Mouse (Mus musculus): Measurements from ENCODE around the gene Timm13. TPM values are rescaled to one million over a fixed set of nuclear protein-coding genes. Genes with fewer than 3 reads are reported as not detected.

Gene Timm13
- polyA plus RNA-seq, 1 experiment from 2014 or later = 331 TPM

- no peak for ATAC-seq (ENCODE audit: low FRiP score, low TSS enrichment)
- Histone ChIP-seq H3K27ac (replicated peaks; ENCODE audit: low read depth, low read length) (no peak overlapping the region), H3K9ac (replicated peaks; ENCODE audit: low read length) (no peak overlapping the region), H3K9me3 (ENCODE audit: control insufficient read depth, low read length) (no peaks in the 10 kb centered on the region), H3K36me3 (ENCODE audit: control insufficient read depth, insufficient read depth, low read length) (no peaks in the 10 kb centered on the region), H3K4me1 (ENCODE audit: control insufficient read depth, insufficient read depth, low read length) (peaks cover 56% of the 10 kb centered on the region), H3K27me3 (ENCODE audit: control insufficient read depth, insufficient read depth, low read length) (peaks cover 60% of the 10 kb centered on the region), H3K4me3 (replicated peaks; ENCODE audit: low read depth, low read length) (0 out of 2 replicates have a peak overlapping the region, but pooled peaks have one; percentile 2), H3K4me2 (ENCODE audit: low read length) (peak overlapping the region; percentile 46)
- WGBS = 5% methylated on average over 17 of the region's 17 CpGs
- peak; percentile 57 for DNase-seq
These were observed 34.9 kb upstream of the Timm13 start for GRCm38 (mm10) chr10:80935698-80936097.

GRCm38 (mm10) chr10:80935241-80935640, 34.5 kb upstream of the Timm13 start:
- ATAC-seq (ENCODE audit: low FRiP score, low TSS enrichment) (no peak), DNase-seq (peak; percentile 43)
- H3K27ac ChIP-seq (replicated peaks; ENCODE audit: low read depth, low read length) = no peak overlapping the region
- H3K36me3 ChIP-seq (ENCODE audit: control insufficient read depth, insufficient read depth, low read length) = no peaks in the 10 kb centered on the region
- H3K9me3 ChIP-seq (ENCODE audit: control insufficient read depth, low read length) = no peaks in the 10 kb centered on the region
- no peak overlapping the region for H3K4me2 ChIP-seq (ENCODE audit: low read length)
- no peak overlapping the region for H3K4me3 ChIP-seq (replicated peaks; ENCODE audit: low read depth, low read length)
- 2% methylated on average over 3 of the region's 3 CpGs for WGBS
- peaks cover 59% of the 10 kb centered on the region for H3K4me1 ChIP-seq (ENCODE audit: control insufficient read depth, insufficient read depth, low read length)
- no peak overlapping the region for H3K9ac ChIP-seq (replicated peaks; ENCODE audit: low read length)
- peaks cover 64% of the 10 kb centered on the region for H3K27me3 ChIP-seq (ENCODE audit: control insufficient read depth, insufficient read depth, low read length)

GRCm38 (mm10) chr10:80934136-80934985, 33.6 kb upstream of the Timm13 start:
- WGBS = 38% methylated on average over 14 of the region's 14 CpGs
- DNase-seq = no peak
- Histone ChIP-seq H3K36me3 (ENCODE audit: control insufficient read depth, insufficient read depth, low read length) (no peaks in the 10 kb centered on the region), H3K9ac (replicated peaks; ENCODE audit: low read length) (no peak overlapping the region), H3K4me3 (replicated peaks; ENCODE audit: low read depth, low read length) (no peak overlapping the region), H3K9me3 (ENCODE audit: control insufficient read depth, low read length) (no peaks in the 10 kb centered on the region), H3K27me3 (ENCODE audit: control insufficient read depth, insufficient read depth, low read length) (peaks cover 66% of the 10 kb centered on the region), H3K4me1 (ENCODE audit: control insufficient read depth, insufficient read depth, low read length) (peaks cover 55% of the 10 kb centered on the region), H3K4me2 (ENCODE audit: low read length) (no peak overlapping the region), H3K27ac (replicated peaks; ENCODE audit: low read depth, low read length) (no peak overlapping the region)
- no peak for ATAC-seq (ENCODE audit: low FRiP score, low TSS enrichment)

- H3K4me1 ChIP-seq (ENCODE audit: control insufficient read depth, insufficient read depth, low read length) = peaks cover 56% of the 10 kb centered on the region
- H3K36me3 ChIP-seq (ENCODE audit: control insufficient read depth, insufficient read depth, low read length) = no peaks in the 10 kb centered on the region
- H3K9ac ChIP-seq (replicated peaks; ENCODE audit: low read length) = no peak overlapping the region
- H3K4me3 ChIP-seq (replicated peaks; ENCODE audit: low read depth, low read length) = no peak overlapping the region; the same call in 1 of the 2 replicates
- H3K9me3 ChIP-seq (ENCODE audit: control insufficient read depth, low read length) = no peaks in the 10 kb centered on the region
- WGBS = 4% methylated on average over 21 of the region's 21 CpGs
- H3K27ac ChIP-seq (replicated peaks; ENCODE audit: low read depth, low read length) = no peak overlapping the region
- H3K4me2 ChIP-seq (ENCODE audit: low read length) = peak overlapping the region; percentile 24; the same call in 1 of the 2 replicates
- peaks cover 62% of the 10 kb centered on the region for H3K27me3 ChIP-seq (ENCODE audit: control insufficient read depth, insufficient read depth, low read length)
- DNase-seq (peak; percentile 41), ATAC-seq (ENCODE audit: low FRiP score, low TSS enrichment) (no peak)
These were observed 32.7 kb upstream of the Timm13 start for GRCm38 (mm10) chr10:80933421-80933979.

GRCm38 (mm10) chr10:80932700-80933420, 32.1 kb upstream of the Timm13 start:
- WGBS = 2% methylated on average over 17 of the region's 17 CpGs

GRCm38 (mm10) chr10:80932206-80932605, 31.4 kb upstream of the Timm13 start:
- peak; percentile 56 for DNase-seq
- peaks cover 60% of the 10 kb centered on the region for H3K27me3 ChIP-seq (ENCODE audit: control insufficient read depth, insufficient read depth, low read length)
- under 1% methylated on average over 20 of the region's 20 CpGs for WGBS
- H3K27ac ChIP-seq (replicated peaks; ENCODE audit: low read depth, low read length) = no peak overlapping the region
- no peak for ATAC-seq (ENCODE audit: low FRiP score, low TSS enrichment)
- H3K4me2 ChIP-seq (ENCODE audit: low read length) = peak overlapping the region; percentile 33
- H3K9ac ChIP-seq (replicated peaks; ENCODE audit: low read length) = peak overlapping the region; percentile 16; the same call in 1 of the 2 replicates
- H3K4me1 ChIP-seq (ENCODE audit: control insufficient read depth, insufficient read depth, low read length) = peaks cover 53% of the 10 kb centered on the region
- H3K36me3 ChIP-seq (ENCODE audit: control insufficient read depth, insufficient read depth, low read length) = no peaks in the 10 kb centered on the region
- no peaks in the 10 kb centered on the region for H3K9me3 ChIP-seq (ENCODE audit: control insufficient read depth, low read length)
- peak overlapping the region; percentile 5 for H3K4me3 ChIP-seq (replicated peaks; ENCODE audit: low read depth, low read length)

More at GRCm38 (mm10) chr10:80932700-80933420, 32.1 kb upstream of the Timm13 start:
- no peak for ATAC-seq (ENCODE audit: low FRiP score, low TSS enrichment)
- Histone ChIP-seq H3K4me1 (ENCODE audit: control insufficient read depth, insufficient read depth, low read length) (peaks cover 56% of the 10 kb centered on the region), H3K4me3 (replicated peaks; ENCODE audit: low read depth, low read length) (peak overlapping the region; percentile 5; the same call in 1 of the 2 replicates), H3K27me3 (ENCODE audit: control insufficient read depth, insufficient read depth, low read length) (peaks cover 61% of the 10 kb centered on the region), H3K4me2 (ENCODE audit: low read length) (peak overlapping the region; percentile 33), H3K9me3 (ENCODE audit: control insufficient read depth, low read length) (no peaks in the 10 kb centered on the region), H3K9ac (replicated peaks; ENCODE audit: low read length) (peak overlapping the region; percentile 16; the same call in 1 of the 2 replicates), H3K27ac (replicated peaks; ENCODE audit: low read depth, low read length) (no peak overlapping the region), H3K36me3 (ENCODE audit: control insufficient read depth, insufficient read depth, low read length) (no peaks in the 10 kb centered on the region)
- DNase-seq = peak; percentile 24

- H3K4me1 ChIP-seq (ENCODE audit: control insufficient read depth, insufficient read depth, low read length) = peaks cover 52% of the 10 kb centered on the region
- H3K4me3 ChIP-seq (replicated peaks; ENCODE audit: low read depth, low read length) = peak overlapping the region; percentile 41
- H3K4me2 ChIP-seq (ENCODE audit: low read length) = peak overlapping the region; percentile 86
- H3K9ac ChIP-seq (replicated peaks; ENCODE audit: low read length) = no peak overlapping the region; the same call in 1 of the 2 replicates
- ATAC-seq (ENCODE audit: low FRiP score, low TSS enrichment) (no peak), DNase-seq (no peak)
- H3K27ac ChIP-seq (replicated peaks; ENCODE audit: low read depth, low read length) = no peak overlapping the region
- no peaks in the 10 kb centered on the region for H3K36me3 ChIP-seq (ENCODE audit: control insufficient read depth, insufficient read depth, low read length)
- WGBS = under 1% methylated on average over 26 of the region's 26 CpGs
- H3K27me3 ChIP-seq (ENCODE audit: control insufficient read depth, insufficient read depth, low read length) = peaks cover 57% of the 10 kb centered on the region
- H3K9me3 ChIP-seq (ENCODE audit: control insufficient read depth, low read length) = no peaks in the 10 kb centered on the region
These were observed 30.9 kb upstream of the Timm13 start for GRCm38 (mm10) chr10:80931695-80932094.

GRCm38 (mm10) chr10:80931153-80931671, 30.4 kb upstream of the Timm13 start:
- Histone ChIP-seq H3K4me2 (ENCODE audit: low read length) (peak overlapping the region; percentile 86), H3K27ac (replicated peaks; ENCODE audit: low read depth, low read length) (no peak overlapping the region), H3K4me1 (ENCODE audit: control insufficient read depth, insufficient read depth, low read length) (peaks cover 47% of the 10 kb centered on the region), H3K9ac (replicated peaks; ENCODE audit: low read length) (peak overlapping the region; percentile 37; the same call in 1 of the 2 replicates), H3K27me3 (ENCODE audit: control insufficient read depth, insufficient read depth, low read length) (peaks cover 53% of the 10 kb centered on the region), H3K4me3 (replicated peaks; ENCODE audit: low read depth, low read length) (peak overlapping the region; percentile 41), H3K9me3 (ENCODE audit: control insufficient read depth, low read length) (no peaks in the 10 kb centered on the region), H3K36me3 (ENCODE audit: control insufficient read depth, insufficient read depth, low read length) (no peaks in the 10 kb centered on the region)
- 1% methylated on average over 13 of the region's 14 CpGs for WGBS
- ATAC-seq (ENCODE audit: low FRiP score, low TSS enrichment) = no peak
- peak; percentile 24 for DNase-seq

Measured in midbrain, embryonic 14.5 days (tissue).